Mouse (Mus musculus) kidney, embryonic 14.5 days (tissue): Measurements from ENCODE around the gene Abcc12. TPM values are rescaled to one million over a fixed set of nuclear protein-coding genes. Genes with fewer than 3 reads are reported as not detected.

Experiments used
- ATAC-seq: fragments of 200-750 bp; cut with Nextera tagmentation; 2 replicates; pipeline ENCODE4 v1.8.0; 2017; ENCODE audit warnings: moderate number of reproducible peaks, mild to moderate bottlenecking, moderate TSS enrichment, moderate library complexity; ENCODE audit not compliant: low FRiP score, low TSS enrichment
- H3K27ac ChIP-seq: fragments of 300-500 bp; sonication (generic); 2 replicates; pipeline ENCODE4 v1.5.1; 2014; ENCODE audit warnings: low read depth, mild to moderate bottlenecking, low read length, moderate library complexity, mixed read lengths
- H3K27me3 ChIP-seq: fragments of 300-500 bp; sonication (generic); 2 replicates; pipeline ENCODE4 v1.6.1; 2014; ENCODE audit warnings: mild to moderate bottlenecking, low read length; ENCODE audit not compliant: control insufficient read depth, insufficient read depth
- H3K36me3 ChIP-seq: fragments of 300-500 bp; sonication (generic); 2 replicates; pipeline ENCODE4 v1.6.1; 2014; ENCODE audit warnings: low read length, mixed read lengths; ENCODE audit not compliant: control insufficient read depth, insufficient read depth
- H3K4me1 ChIP-seq: fragments of 300-500 bp; sonication (generic); 2 replicates; pipeline ENCODE4 v1.6.1; 2014; ENCODE audit warnings: low read length, mixed read lengths; ENCODE audit not compliant: control insufficient read depth, insufficient read depth
- H3K4me2 ChIP-seq: fragments of 300-500 bp; sonication (generic); replicated peaks from 2 replicates; pipeline ENCODE4 v1.6.1; 2014; ENCODE audit warnings: low read depth, mild to moderate bottlenecking, low read length
- H3K4me3 ChIP-seq: fragments of 300-500 bp; sonication (generic); 2 replicates; pipeline ENCODE4 v1.5.1; 2014; ENCODE audit warnings: mild to moderate bottlenecking, low read length
- H3K9ac ChIP-seq: fragments of 300-500 bp; sonication (generic); 2 replicates; pipeline ENCODE4 v1.6.1; 2014; ENCODE audit warnings: low read depth, mild to moderate bottlenecking, low read length, moderate library complexity
- H3K9me3 ChIP-seq: fragments of 300-500 bp; sonication (generic); 2 replicates; pipeline ENCODE4 v1.6.1; 2016; ENCODE audit warnings: low read length; ENCODE audit not compliant: control insufficient read depth
- WGBS: fragments of 180-500 bp; shearing (Covaris S2); extraction: QIAGEN DNeasy Blood & Tissue Kit; methylation state at CpG from one replicate; pipeline ENCODE4 v1.1.7; 2014; 5-methylcytosine and 5-hydroxymethylcytosine counted together
- polyA plus RNA-seq: library from polyadenylated mRNA; unstranded; fragments of >200 nt; fragmentation: Nextera tagmentation; extraction: Ambion mirVana; gene quantifications from 2 replicates; pipeline ENCODE4 v1.2.1, GENCODE M21; 2014

Abcc12 gene
- polyA plus RNA-seq, 1 experiment from 2014 or later = 0.08 TPM

- no peak overlapping the region for H3K4me2 ChIP-seq
- H3K9me3 ChIP-seq = no peaks in the 10 kb centered on the region
- H3K27ac ChIP-seq = no peak overlapping the region
- H3K4me1 ChIP-seq = 0 out of 2 replicates have a peak, but pooled peaks cover 4% of the 10 kb centered on the region
- ATAC-seq = no peak
- H3K4me3 ChIP-seq = no peak overlapping the region
- H3K36me3 ChIP-seq = no peaks in the 10 kb centered on the region
- no peak overlapping the region for H3K9ac ChIP-seq
- no peaks in the 10 kb centered on the region for H3K27me3 ChIP-seq
- 92% methylated on average over 10 of the region's 10 CpGs for WGBS
Observed at GRCm38 (mm10) chr8:86560688-86561065, 19.8 kb downstream of the Abcc12 start.

- no peak overlapping the region for H3K4me3 ChIP-seq
- no peak overlapping the region for H3K27ac ChIP-seq
- H3K4me2 ChIP-seq = no peak overlapping the region
- no peak overlapping the region for H3K9ac ChIP-seq
- ATAC-seq = no peak
- 0 out of 2 replicates have a peak, but pooled peaks cover 4% of the 10 kb centered on the region for H3K4me1 ChIP-seq
- no peaks in the 10 kb centered on the region for H3K36me3 ChIP-seq
- H3K27me3 ChIP-seq = no peaks in the 10 kb centered on the region
- WGBS = 75% methylated on average over 15 of the region's 15 CpGs
- no peaks in the 10 kb centered on the region for H3K9me3 ChIP-seq
Observed at GRCm38 (mm10) chr8:86559947-86560687, 20.4 kb downstream of the Abcc12 start.

DNA sequence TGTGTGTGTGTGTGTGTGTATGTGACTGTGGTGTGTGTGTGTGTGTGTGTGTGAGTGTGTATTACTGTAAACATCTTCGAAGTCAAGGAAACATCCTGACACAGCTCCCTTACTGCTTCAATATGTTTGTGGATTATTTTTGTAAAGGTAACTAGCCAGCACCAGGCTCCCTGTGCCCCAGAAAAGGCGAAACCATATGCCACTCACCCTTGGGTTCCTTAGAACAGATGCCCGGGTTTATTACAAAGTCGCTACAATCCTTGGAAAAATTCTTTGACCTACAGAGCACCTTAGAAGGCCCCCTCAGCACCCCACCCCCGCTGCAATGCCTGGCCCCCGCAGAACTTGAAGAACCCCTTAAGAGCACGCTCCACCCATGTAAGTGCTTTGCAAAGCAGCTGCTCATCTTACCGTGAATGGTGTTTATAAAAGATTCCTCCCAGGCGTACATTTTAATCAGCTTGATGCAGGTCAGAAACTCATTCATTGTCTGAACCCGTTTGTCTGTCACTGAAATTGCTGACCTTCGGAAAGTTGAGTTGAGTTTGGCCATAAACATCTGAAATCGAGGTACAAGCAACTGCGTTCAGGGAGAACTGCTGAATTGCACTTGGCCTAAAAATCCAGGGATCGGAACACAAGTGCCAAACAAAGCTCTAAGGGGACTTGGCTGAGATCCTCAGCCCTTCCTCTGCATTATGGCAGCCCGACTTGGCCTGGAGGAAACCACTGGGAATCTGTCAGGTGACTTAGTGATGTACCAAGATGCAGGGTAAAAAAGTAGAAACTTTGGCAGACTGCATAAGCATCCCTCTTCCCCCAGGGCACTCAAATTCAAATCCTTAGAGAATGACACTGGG lies 23.1 kb downstream of the Abcc12 start:
- 74% methylated on average over 15 of the region's 15 CpGs for WGBS
- H3K4me2 ChIP-seq = no peak overlapping the region
- no peak overlapping the region for H3K27ac ChIP-seq
- H3K27me3 ChIP-seq = no peaks in the 10 kb centered on the region
- ATAC-seq = no peak
- no peaks in the 10 kb centered on the region for H3K36me3 ChIP-seq
- 0 out of 2 replicates have a peak, but pooled peaks cover 4% of the 10 kb centered on the region for H3K4me1 ChIP-seq
- H3K9me3 ChIP-seq = 0 out of 2 replicates have a peak, but pooled peaks cover 3% of the 10 kb centered on the region
- H3K4me3 ChIP-seq = no peak overlapping the region
- no peak overlapping the region for H3K9ac ChIP-seq

DNA sequence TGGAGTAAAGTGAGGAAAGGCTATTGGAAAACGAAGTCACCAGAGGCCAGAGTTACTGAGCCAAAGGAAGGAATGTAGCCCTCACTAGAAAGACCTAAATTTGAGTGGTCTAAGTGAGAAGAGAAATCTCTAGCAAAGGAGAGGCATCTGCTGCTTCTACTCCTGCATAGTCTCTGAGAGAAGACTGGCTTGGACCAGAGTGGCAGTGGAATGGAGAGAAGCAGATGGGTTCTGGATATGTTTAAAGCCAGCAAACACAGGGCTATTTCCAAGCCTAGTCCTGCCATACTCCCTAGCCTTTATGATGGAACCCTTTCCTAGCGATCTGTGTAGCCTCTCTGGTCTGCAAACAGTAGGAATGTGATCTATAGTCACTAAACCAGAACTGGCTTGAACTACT lies 24.9 kb downstream of the Abcc12 start:
- H3K4me3 ChIP-seq = no peak overlapping the region
- no peaks in the 10 kb centered on the region for H3K27me3 ChIP-seq
- H3K4me2 ChIP-seq = no peak overlapping the region
- H3K4me1 ChIP-seq = no peaks in the 10 kb centered on the region
- no peak overlapping the region for H3K9ac ChIP-seq
- H3K27ac ChIP-seq = no peak overlapping the region
- 83% methylated on average over 2 of the region's 2 CpGs for WGBS
- 0 out of 2 replicates have a peak, but pooled peaks cover 3% of the 10 kb centered on the region for H3K9me3 ChIP-seq
- no peak for ATAC-seq
- H3K36me3 ChIP-seq = no peaks in the 10 kb centered on the region

DNA sequence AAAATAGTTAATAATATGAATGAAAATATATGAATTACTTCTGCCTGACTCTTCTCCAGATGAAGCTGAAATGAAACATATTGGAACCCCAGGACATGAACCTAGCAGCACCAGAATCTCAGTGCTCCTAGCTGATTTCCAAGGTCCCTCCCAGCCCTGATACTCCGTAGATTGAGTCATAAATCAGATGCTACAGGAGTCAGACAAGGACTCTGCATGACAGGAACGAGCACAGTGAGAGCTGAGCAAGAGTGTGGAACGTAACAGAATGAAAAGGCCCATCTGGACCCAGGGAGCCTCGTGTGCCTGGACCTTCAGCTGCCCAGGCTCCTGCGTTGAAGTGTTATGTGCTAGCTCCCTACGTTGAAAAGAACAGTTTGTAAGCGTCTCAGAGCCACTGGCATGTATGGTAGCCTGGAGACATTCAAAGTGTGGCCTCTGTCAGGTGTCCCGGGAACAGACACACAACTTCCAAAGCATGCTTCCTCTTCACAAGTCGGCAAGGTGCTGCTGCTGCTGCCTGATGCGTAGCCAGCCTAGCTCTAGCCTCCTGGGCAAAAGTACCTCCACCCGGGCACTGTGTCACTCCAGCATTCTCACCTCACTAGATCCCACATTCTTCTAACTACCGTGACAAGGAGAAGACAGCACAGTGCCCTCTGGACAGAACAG lies 26.1 kb downstream of the Abcc12 start:
- H3K9me3 ChIP-seq = 0 out of 2 replicates have a peak, but pooled peaks cover 3% of the 10 kb centered on the region
- no peaks in the 10 kb centered on the region for H3K27me3 ChIP-seq
- H3K27ac ChIP-seq = no peak overlapping the region
- ATAC-seq = no peak
- no peak overlapping the region for H3K4me3 ChIP-seq
- no peaks in the 10 kb centered on the region for H3K36me3 ChIP-seq
- no peaks in the 10 kb centered on the region for H3K4me1 ChIP-seq
- H3K4me2 ChIP-seq = no peak overlapping the region
- WGBS = 68% methylated on average over 12 of the region's 12 CpGs
- H3K9ac ChIP-seq = no peak overlapping the region

DNA sequence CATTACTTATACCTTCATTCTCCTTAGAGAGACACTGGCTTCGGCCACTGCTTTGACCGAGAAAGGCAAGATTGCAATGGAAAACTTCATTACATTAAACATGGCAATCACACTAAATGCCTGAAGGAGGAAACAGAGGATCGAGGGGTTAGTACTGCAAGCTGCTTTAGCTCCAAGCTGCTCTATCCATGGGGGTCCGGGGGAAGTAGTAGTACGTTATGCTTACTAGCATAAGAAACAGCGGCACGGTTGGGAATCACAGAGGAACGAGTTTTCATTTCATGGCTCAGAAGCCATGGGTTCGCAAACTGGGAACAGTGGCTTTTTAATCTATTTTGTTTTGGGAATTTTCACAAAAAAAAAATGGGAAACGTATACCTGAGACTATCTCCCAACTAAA lies 30.0 kb downstream of the Abcc12 start:
- no peaks in the 10 kb centered on the region for H3K4me1 ChIP-seq
- no peak overlapping the region for H3K9ac ChIP-seq
- H3K27me3 ChIP-seq = no peaks in the 10 kb centered on the region
- ATAC-seq = no peak
- H3K36me3 ChIP-seq = no peaks in the 10 kb centered on the region
- WGBS = 92% methylated on average over 10 of the region's 10 CpGs
- 0 out of 2 replicates have a peak, but pooled peaks cover 3% of the 10 kb centered on the region for H3K9me3 ChIP-seq
- H3K4me3 ChIP-seq = no peak overlapping the region
- H3K4me2 ChIP-seq = no peak overlapping the region
- no peak overlapping the region for H3K27ac ChIP-seq

DNA sequence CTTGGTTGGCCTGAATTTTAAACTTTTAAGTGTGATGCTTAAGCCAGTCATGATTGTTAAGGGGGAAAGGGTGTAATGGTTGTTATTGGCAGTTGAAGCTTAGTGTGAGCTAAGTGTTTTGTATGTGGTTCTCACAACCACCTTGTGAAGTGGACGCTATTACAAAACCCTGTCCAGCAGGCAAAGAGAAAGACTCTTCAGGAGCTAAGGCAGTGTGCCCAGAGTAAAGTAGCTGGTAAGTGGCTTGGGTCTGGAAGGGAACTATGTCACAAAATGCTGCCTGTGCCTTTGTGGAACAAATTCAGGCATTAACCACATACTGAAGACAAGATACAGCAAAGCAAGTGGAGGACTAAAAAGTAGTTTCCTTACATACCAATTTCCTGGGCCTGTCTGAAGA lies 34.5 kb downstream of the Abcc12 start:
- no peak overlapping the region for H3K4me3 ChIP-seq
- H3K36me3 ChIP-seq = no peaks in the 10 kb centered on the region
- H3K27me3 ChIP-seq = no peaks in the 10 kb centered on the region
- ATAC-seq = no peak
- H3K9me3 ChIP-seq = no peaks in the 10 kb centered on the region
- no peak overlapping the region for H3K4me2 ChIP-seq
- H3K27ac ChIP-seq = no peak overlapping the region
- no peak overlapping the region for H3K9ac ChIP-seq
- no peaks in the 10 kb centered on the region for H3K4me1 ChIP-seq
- 93% methylated on average over 1 of the region's 1 CpGs for WGBS

DNA sequence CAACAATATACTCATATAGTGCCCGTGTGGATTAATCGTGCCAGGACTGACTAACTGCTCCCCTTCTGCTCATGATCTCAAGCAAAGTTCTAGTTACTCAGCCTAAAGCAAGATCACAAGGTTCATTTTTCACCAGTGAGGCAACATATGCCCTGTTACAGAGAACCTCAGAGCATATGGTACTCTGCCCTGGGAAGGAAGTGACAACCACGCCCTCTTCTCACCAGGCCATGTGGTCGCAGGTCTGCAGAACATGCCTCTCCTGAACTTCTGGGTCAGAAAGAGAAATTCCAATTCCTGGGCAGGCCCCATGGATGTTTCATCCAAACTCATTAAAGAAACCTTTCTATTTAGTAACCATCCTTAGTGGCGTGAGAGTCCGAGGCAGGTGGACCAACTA lies 39.6 kb downstream of the Abcc12 start:
- Histone ChIP-seq H3K4me2 (no peak overlapping the region), H3K9ac (no peak overlapping the region), H3K4me1 (no peaks in the 10 kb centered on the region), H3K4me3 (no peak overlapping the region), H3K27me3 (no peaks in the 10 kb centered on the region), H3K36me3 (no peaks in the 10 kb centered on the region), H3K9me3 (no peaks in the 10 kb centered on the region), H3K27ac (no peak overlapping the region)
- 85% methylated on average over 6 of the region's 6 CpGs for WGBS
- ATAC-seq = no peak
